In genomic region chr2:146218161-146218691, GRCm38 (mm10) we compare ENCODE assay signal across 8 mouse cellular contexts. TPM values are rescaled to one million over a fixed set of nuclear protein-coding genes. Genes with fewer than 3 reads are reported as not detected.
DNase-seq lines count a peak whose midpoint lies in the region; ATAC-seq lines count a peak whose summit lies in the region.

No protein-coding gene starts in this region.

- H3K4me3 ChIP-seq in kidney, embryonic 14.5 days (ENCODE audit: low read length): peak overlapping the region; percentile 31
- peak overlapping the region; percentile 16 for H3K4me3 ChIP-seq in hindbrain, embryonic 12.5 days
- peak overlapping the region; percentile 26 for H3K4me3 ChIP-seq in midbrain, embryonic 12.5 days

- no peak overlapping the region for H3K27ac ChIP-seq in kidney, embryonic 14.5 days (ENCODE audit: low read depth, low read length)
- H3K27ac ChIP-seq in hindbrain, embryonic 12.5 days: peak overlapping the region; percentile 87
- H3K27ac ChIP-seq in midbrain, embryonic 12.5 days (replicated peaks): peak overlapping the region; percentile 94

- peak overlapping the region; percentile 40 for H3K4me2 ChIP-seq in kidney, embryonic 14.5 days (replicated peaks; ENCODE audit: low read depth, low read length)
- peak overlapping the region; percentile 49 for H3K4me2 ChIP-seq in hindbrain, embryonic 12.5 days (replicated peaks)
- H3K4me2 ChIP-seq in midbrain, embryonic 12.5 days (replicated peaks): peak overlapping the region; percentile 51

- peaks cover 80% of the 10 kb centered on the region for H3K27me3 ChIP-seq in kidney, embryonic 14.5 days (ENCODE audit: control insufficient read depth, insufficient read depth, low read length)
- peaks cover 58% of the 10 kb centered on the region for H3K27me3 ChIP-seq in hindbrain, embryonic 12.5 days
- peaks cover 58% of the 10 kb centered on the region for H3K27me3 ChIP-seq in midbrain, embryonic 12.5 days

- WGBS in kidney, embryonic 14.5 days: under 1% methylated on average over 40 of the region's 40 CpGs
- WGBS in hindbrain, embryonic 12.5 days: under 1% methylated on average over 40 of the region's 40 CpGs
- WGBS in midbrain, embryonic 12.5 days: 0% methylated on average over 40 of the region's 40 CpGs

- no peaks in the 10 kb centered on the region for H3K9me3 ChIP-seq in kidney, embryonic 14.5 days (ENCODE audit: control insufficient read depth, low read length)
- no peaks in the 10 kb centered on the region for H3K9me3 ChIP-seq in hindbrain, embryonic 12.5 days (replicated peaks)
- H3K9me3 ChIP-seq in midbrain, embryonic 12.5 days: no peaks in the 10 kb centered on the region

- H3K4me1 ChIP-seq in kidney, embryonic 14.5 days (ENCODE audit: control insufficient read depth, insufficient read depth, low read length): peaks cover 17% of the 10 kb centered on the region
- H3K4me1 ChIP-seq in hindbrain, embryonic 12.5 days: peaks cover 52% of the 10 kb centered on the region
- H3K4me1 ChIP-seq in midbrain, embryonic 12.5 days: peaks cover 64% of the 10 kb centered on the region

- H3K9ac ChIP-seq in kidney, embryonic 14.5 days (ENCODE audit: low read depth, low read length): peak overlapping the region; percentile 37; the same call in 1 of the 2 replicates
- H3K9ac ChIP-seq in hindbrain, embryonic 12.5 days: peak overlapping the region; percentile 53
- peak overlapping the region; percentile 48 for H3K9ac ChIP-seq in midbrain, embryonic 12.5 days (replicated peaks)

- ATAC-seq in kidney, embryonic 14.5 days (ENCODE audit: low FRiP score, low TSS enrichment): no peak
- peak; percentile 30 for ATAC-seq in hindbrain, embryonic 12.5 days (ENCODE audit: low FRiP score)
- peak; percentile 47 for ATAC-seq in midbrain, embryonic 12.5 days (ENCODE audit: low FRiP score, low read depth)

- no peak for DNase-seq in kidney, adult 11 months
- peak; percentile 77 for DNase-seq in embryo, embryonic 10.5 days (ENCODE audit: low spot score)
- no peak for DNase-seq in ovary, adult 18-20 months (ENCODE audit: low spot score)
- no peak for DNase-seq in layer of hippocampus, adult 9-11 months
- no peak for DNase-seq in cerebellum, adult 11 months

- H3K36me3 ChIP-seq in kidney, embryonic 14.5 days (ENCODE audit: control insufficient read depth, insufficient read depth, low read length): no peaks in the 10 kb centered on the region
- H3K36me3 ChIP-seq in hindbrain, embryonic 12.5 days: no peaks in the 10 kb centered on the region
- H3K36me3 ChIP-seq in midbrain, embryonic 12.5 days: no peaks in the 10 kb centered on the region

RNA-seq across cellular contexts. Expression of gene Insm1, which starts 3.5 kb away (rescaled TPM):
- polyA plus RNA-seq in kidney, embryonic 14.5 days (2014; fragmentation: Nextera tagmentation; extraction: Ambion mirVana): not detected in 2 replicates
- polyA plus RNA-seq in hindbrain, embryonic 12.5 days (2016; fragmentation: Nextera tagmentation; extraction: Ambion mirVana): 7.0 and 8.5 TPM in 2 replicates
- 12.2 and 12.8 TPM in 2 replicates for polyA plus RNA-seq in midbrain, embryonic 12.5 days (2016; fragmentation: Nextera tagmentation; extraction: Ambion mirVana)
